Mouse (Mus musculus): ENCODE data around the gene Gm10354.
"Not testable (repeated sequence)": the region's sequence is repeated elsewhere in the genome, so short reads cannot be mapped to it uniquely, and the experiment has no call there.

GRCm38 (mm10) chr5:14947482-14948198 lies 31.1 kb downstream of the Gm10354 start:
- TF ChIP-seq CHD2 (IDR thresholded peaks at IDR 0.05; ENCODE audit: low read depth, low read length); MAFK (IDR thresholded peaks at IDR 0.05; ENCODE audit: insufficient read depth, low read depth, low read length); HCFC1 (IDR thresholded peaks at IDR 0.05; ENCODE audit: borderline replicate concordance, insufficient read depth, low read length): not testable (repeated sequence)
